Mouse (Mus musculus) bone marrow macrophage, adult 2 months (primary cell): ENCODE data around the gene Bbs4.

Experiments used
- CTCF ChIP-seq: IDR thresholded peaks from 2 replicates; pipeline ENCODE4 v1.5.1; 2012; ENCODE audit warnings: low read depth, mild to moderate bottlenecking, low read length, moderate library complexity
- POLR2A ChIP-seq: IDR thresholded peaks from 2 replicates; pipeline ENCODE4 v1.6.1; 2012; ENCODE audit warnings: mild to moderate bottlenecking, low read depth, low read length, borderline replicate concordance

GRCm38 (mm10) chr9:59346176-59346575, 7.1 kb downstream of the Bbs4 start:
- TF ChIP-seq CTCF (no peak), POLR2A (no peak)
